Mouse (Mus musculus) testis, adult 10 weeks (tissue): Measurements from ENCODE around the gene Ankrd60. TPM values are rescaled to one million over a fixed set of nuclear protein-coding genes. Genes with fewer than 3 reads are reported as not detected.

Experiments
- polyA plus RNA-seq: library from polyadenylated mRNA; stranded (reverse); fragments of 350-450 nt; fragmentation: Illumina TruSeq; extraction: RNeasy Lipid Tissue Mini Kit (QIAGEN cat#74804); gene quantifications from one replicate; pipeline ENCODE4 v1.2.3, GENCODE M21; 2014; ENCODE audit warnings: low read depth, low replicate concordance

Ankrd60 gene
- 15.9 TPM for polyA plus RNA-seq

GRCm38 (mm10) chr2:173577669-173578557, at the start of gene Ankrd60:
Gene Ankrd60 (minus strand): TSS chr2:173578365.

GRCm38 (mm10) chr2:173522376-173522775, 55.8 kb downstream of the Ankrd60 start, which contains the start of gene 1700021F07Rik:
Gene 1700021F07Rik (plus strand): TSS chr2:173522586.

Other genes starting within 250 kb of the Ankrd60 start
- gene 1700021F07Rik, start 55.8 kb downstream of the Ankrd60 start, polyA plus RNA-seq, result 4.6 TPM
- 46.9 TPM for gene Rab22a, start 81.4 kb upstream of the Ankrd60 start, polyA plus RNA-seq
- 71.0 TPM for gene 1700010B08Rik, start 141.1 kb upstream of the Ankrd60 start, polyA plus RNA-seq
- gene Vapb, start 159.1 kb upstream of the Ankrd60 start, polyA plus RNA-seq, result 56.1 TPM